Mouse (Mus musculus) left cerebral cortex, adult 8-10 months (tissue): ENCODE results near the gene Commd9. TPM values are rescaled to one million over a fixed set of nuclear protein-coding genes. Genes with fewer than 3 reads are reported as not detected.

ENCODE experiments used
- DNase-seq, 2 experiments: peaks; one replicate each; pipeline ENCODE4 v3.0.0; 2022; ENCODE audit warnings: low spot score in 2 of 2
- total RNA-seq, 4 experiments: library from RNA; stranded (reverse); gene quantifications; 2 replicates each; pipeline ENCODE4 v1.2.4; 2022

Gene Commd9
- total RNA-seq, 4 experiments from 2014 or later: 37.2 to 45.9 (median 40.3) TPM

GRCm38 (mm10) chr2:101909326-101910080 is 23.5 kb downstream of the Commd9 start:
- no peak for DNase-seq

- no peak for DNase-seq
Measured at GRCm38 (mm10) chr2:101918518-101918917, 32.5 kb downstream of the Commd9 start.

- no peak for DNase-seq
Measured at GRCm38 (mm10) chr2:101920136-101920554, 34.1 kb downstream of the Commd9 start.

GRCm38 (mm10) chr2:101922302-101922701 is 36.3 kb downstream of the Commd9 start:
- no peak for DNase-seq

GRCm38 (mm10) chr2:101923181-101923580 is 37.1 kb downstream of the Commd9 start:
- no peak for DNase-seq

GRCm38 (mm10) chr2:101925183-101925582 is 39.1 kb downstream of the Commd9 start:
- no peak for DNase-seq

GRCm38 (mm10) chr2:101925591-101926188 is 39.6 kb downstream of the Commd9 start:
- no peak for DNase-seq

GRCm38 (mm10) chr2:101932169-101932936 is 46.3 kb downstream of the Commd9 start:
- no peak for DNase-seq

- DNase-seq: no peak
Measured at GRCm38 (mm10) chr2:101933301-101933700, 47.3 kb downstream of the Commd9 start.

- DNase-seq: no peak
Measured at GRCm38 (mm10) chr2:101935006-101935405, 49.0 kb downstream of the Commd9 start.

GRCm38 (mm10) chr2:101950716-101951520 is 64.9 kb downstream of the Commd9 start:
- DNase-seq: no peak

Other genes with a start within 250 kb of the Commd9 start
- gene Rag1, start 236.7 kb upstream of the Commd9 start, total RNA-seq: under 1 TPM; 0.07 to 0.42 (median 0.21) TPM
- gene B230118H07Rik, start 236.7 kb upstream of the Commd9 start, total RNA-seq: 10 to 100 TPM; 26.9 to 41.0 (median 28.7) TPM
- gene Traf6, start 207.8 kb upstream of the Commd9 start, total RNA-seq: 10 to 100 TPM; 10.9 to 14.2 (median 12.5) TPM
- gene Prr5l, start 3.2 kb upstream of the Commd9 start, total RNA-seq: 10 to 100 TPM; 13.1 to 18.4 (median 13.6) TPM